Mouse (Mus musculus) heart, adult 2 months (tissue): ENCODE measurements at regions not wholly inside any gene's neighbourhood (a gene's known extent, or its start where the extent isn't known, plus 50 kb on each side); places are given as distances from the start of the nearest gene placed in this dataset.

Source experiments
- CTCF ChIP-seq: fragments of 200-600 bp; IDR thresholded peaks from 2 replicates; pipeline ENCODE4 v1.8.1; 2022; ENCODE audit warnings: antibody characterized with exemption, mild to moderate bottlenecking, moderate library complexity
- EP300 ChIP-seq: fragments of 200-500 bp; IDR thresholded peaks from 2 replicates; pipeline ENCODE4 v1.6.1; 2011; ENCODE audit warnings: low read depth, low read length, control low read depth; ENCODE audit not compliant: insufficient read depth
- POLR2A ChIP-seq: fragments of 200-500 bp; IDR thresholded peaks from 2 replicates; pipeline ENCODE4 v1.6.1; 2011; ENCODE audit warnings: mild to moderate bottlenecking, low read depth, low read length, control low read depth; ENCODE audit not compliant: insufficient read depth

DNA sequence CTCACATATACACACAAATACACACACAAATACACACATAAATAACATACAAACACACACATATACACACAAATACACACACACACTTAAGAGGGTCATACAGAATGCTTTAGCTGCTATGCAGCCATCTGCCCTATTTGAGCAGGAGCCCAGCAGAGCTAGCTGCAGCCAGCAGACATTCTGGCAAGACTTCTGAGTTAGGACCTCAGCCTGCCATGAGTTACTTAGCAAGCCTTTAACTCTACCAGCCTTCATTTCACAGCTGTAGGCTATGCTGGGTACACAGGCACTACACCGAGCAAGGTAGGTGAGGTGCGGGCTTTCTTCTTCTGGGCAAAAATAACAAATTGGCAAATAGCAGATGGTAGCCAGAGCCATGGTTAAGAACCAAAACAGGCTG is 404.7 kb downstream of the H2al1j start:
- TF ChIP-seq CTCF (no peak), POLR2A (no peak), EP300 (no peak)
